Mouse (Mus musculus) heart, postnatal 0 days (tissue): ENCODE results near the gene Birc7. TPM values are rescaled to one million over a fixed set of nuclear protein-coding genes. Genes with fewer than 3 reads are reported as not detected.

Experiments
- ATAC-seq: fragments of 200-750 bp; cut with Nextera tagmentation; 2 replicates; pipeline ENCODE4 v1.8.0; 2017; ENCODE audit warnings: low read depth, moderate number of reproducible peaks, moderate library complexity; ENCODE audit not compliant: insufficient read depth
- DNase-seq: peaks from one replicate; pipeline ENCODE4 v3.0.0-alpha.2; 2016; ENCODE audit warnings: low spot score
- H3K27ac ChIP-seq: fragments of 300-500 bp; sonication (generic); 2 replicates; pipeline ENCODE4 v1.5.1; 2014; ENCODE audit warnings: low read depth, mild to moderate bottlenecking
- H3K27me3 ChIP-seq: fragments of 300-500 bp; sonication (generic); 2 replicates; pipeline ENCODE4 v1.6.1; 2014; ENCODE audit warnings: low read length, mixed read lengths; ENCODE audit not compliant: control insufficient read depth, insufficient read depth
- H3K36me3 ChIP-seq: fragments of 300-500 bp; sonication (generic); replicated peaks from 2 replicates; pipeline ENCODE4 v1.6.1; 2014; ENCODE audit warnings: low read length, mixed read lengths; ENCODE audit not compliant: control insufficient read depth, insufficient read depth
- H3K4me1 ChIP-seq: fragments of 300-500 bp; sonication (generic); 2 replicates; pipeline ENCODE4 v1.6.1; 2014; ENCODE audit warnings: antibody characterized with exemption; ENCODE audit not compliant: control insufficient read depth, insufficient read depth
- H3K4me2 ChIP-seq: fragments of 300-500 bp; sonication (generic); 2 replicates; pipeline ENCODE4 v1.6.1; 2014; ENCODE audit warnings: low read depth, mild to moderate bottlenecking, low read length, moderate library complexity
- H3K4me3 ChIP-seq: fragments of 300-500 bp; sonication (generic); 2 replicates; pipeline ENCODE4 v1.5.1; 2014; ENCODE audit warnings: low read depth, low read length
- H3K9ac ChIP-seq: fragments of 300-500 bp; sonication (generic); replicated peaks from 2 replicates; pipeline ENCODE4 v1.6.1; 2014; ENCODE audit warnings: low read depth, low read length, mixed read lengths
- H3K9me3 ChIP-seq: fragments of 300-500 bp; sonication (generic); replicated peaks from 2 replicates; pipeline ENCODE4 v1.6.1; 2016; ENCODE audit warnings: low read length; ENCODE audit not compliant: control insufficient read depth
- CTCF ChIP-seq: IDR thresholded peaks from 2 replicates; pipeline ENCODE4 v1.5.1; 2016; ENCODE audit warnings: antibody characterized with exemption, control low read depth, low read depth
- EP300 ChIP-seq: IDR thresholded peaks from 2 replicates; pipeline ENCODE4 v1.6.1; 2016; ENCODE audit warnings: antibody characterized with exemption, low read depth
- WGBS: fragments of 180-500 bp; shearing (Covaris S2); extraction: QIAGEN DNeasy Blood & Tissue Kit; methylation state at CpG from one replicate; pipeline ENCODE4 v1.1.7; 2014; 5-methylcytosine and 5-hydroxymethylcytosine counted together
- polyA plus RNA-seq: library from polyadenylated mRNA; unstranded; fragments of >200 nt; fragmentation: Nextera tagmentation; extraction: Ambion mirVana; gene quantifications from 2 replicates; pipeline ENCODE4 v1.2.1, GENCODE M21; 2015
- total RNA-seq: library from RNA; depleted of rRNA; stranded (reverse); fragments of >200 nt; gene quantifications from 2 replicates; pipeline ENCODE4 v1.2.3, GENCODE M21; 2014; ENCODE audit warnings: low replicate concordance

Birc7 gene
- total and polyA plus RNA-seq, 2 experiments from 2014 or later: 0.10 to 0.84 TPM

DNA sequence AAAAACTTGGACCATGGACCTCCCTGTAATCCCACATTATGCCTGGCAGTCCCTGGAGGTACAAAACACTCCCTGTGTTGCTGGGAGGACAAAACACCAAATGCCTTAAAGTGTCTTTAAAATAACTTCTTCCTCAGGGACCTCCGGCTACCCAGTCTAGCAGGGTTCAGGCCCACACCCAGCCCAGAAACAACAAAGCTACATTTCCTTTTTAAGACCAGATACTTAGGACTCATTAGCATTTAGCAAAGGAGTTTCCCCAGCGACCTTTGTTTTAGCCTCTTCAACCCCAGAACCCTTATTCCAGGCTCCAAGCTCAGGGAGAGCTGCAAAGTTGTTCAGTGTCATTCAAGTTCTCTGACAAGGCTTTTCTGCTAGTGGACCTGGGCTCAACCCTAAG is 24.8 kb downstream of the Birc7 start:
- H3K4me1 ChIP-seq: no peaks in the 10 kb centered on the region; the same call in none of the 2 replicates
- no peak overlapping the region for H3K9ac ChIP-seq
- H3K4me2 ChIP-seq: peak overlapping the region; percentile 88
- no peak overlapping the region for H3K27ac ChIP-seq
- no peak for DNase-seq
- H3K27me3 ChIP-seq: peaks cover 10% of the 10 kb centered on the region
- H3K36me3 ChIP-seq: no peaks in the 10 kb centered on the region
- no peak for TF ChIP-seq CTCF
- no peak for TF ChIP-seq EP300
- ATAC-seq: no peak
- 45% methylated on average over 2 of the region's 2 CpGs for WGBS
- peak overlapping the region; percentile 53; the same call in 1 of the 2 replicates for H3K4me3 ChIP-seq
- no peaks in the 10 kb centered on the region for H3K9me3 ChIP-seq

DNA sequence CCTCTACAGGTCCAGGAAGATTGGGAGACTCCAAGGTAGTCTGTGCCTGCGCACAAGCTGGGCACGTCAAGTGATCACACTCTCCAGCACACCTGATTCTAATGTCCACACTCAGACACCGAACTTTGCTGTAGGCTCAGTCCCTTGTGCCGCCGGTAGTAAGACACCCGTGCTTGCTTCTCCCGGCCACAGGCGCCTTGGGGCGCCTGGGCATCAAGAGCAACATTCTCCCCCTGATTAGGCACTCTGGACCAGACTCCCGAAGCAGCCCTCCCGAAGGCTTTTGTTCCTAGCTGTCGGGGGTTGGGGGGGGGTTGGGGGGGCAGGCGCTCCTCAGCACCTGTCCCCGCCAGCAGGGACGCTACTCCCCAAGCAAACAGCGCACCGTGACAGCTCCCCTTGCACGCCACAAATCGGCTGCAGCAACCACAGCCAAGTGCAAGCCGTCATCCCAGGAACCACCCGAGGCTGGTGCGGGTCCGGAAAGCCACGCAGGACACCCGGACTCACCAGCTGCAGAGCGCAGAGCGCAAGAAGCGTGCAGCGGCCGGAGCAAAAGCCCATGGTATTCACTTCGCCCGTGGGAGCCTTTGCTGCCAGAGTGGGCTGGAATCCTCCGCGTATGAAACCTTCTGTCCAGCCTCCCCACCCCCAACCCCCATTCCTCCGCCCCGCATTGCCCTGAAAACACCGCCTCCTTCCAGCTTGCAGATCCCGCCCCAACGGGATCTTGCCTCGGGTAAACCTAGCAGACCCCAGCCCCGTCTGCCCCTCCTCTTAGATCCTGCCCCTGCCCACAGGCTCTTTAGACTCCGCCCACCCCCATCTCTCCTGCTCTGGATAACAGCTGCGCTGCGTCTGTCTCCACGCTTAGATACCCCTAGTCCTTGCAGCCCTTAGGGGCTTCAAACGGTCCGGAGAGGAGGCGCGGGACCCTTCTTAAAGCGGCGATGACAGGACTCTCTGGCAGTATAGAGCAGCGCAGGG is 25.5 kb downstream of the Birc7 start, which contains the start of gene Nkain4:
TSS of gene Nkain4 (minus strand) at position 639 of the 987 bp plus-strand sequence.
- 2% methylated on average over 52 of the region's 52 CpGs for WGBS
- Histone ChIP-seq H3K4me3 (peak within 1 kb of the TSS; percentile 53), H3K9me3 (no peaks in the 10 kb centered on the region), H3K27ac (peak within 1 kb of the TSS; percentile 56; the same call in 1 of the 2 replicates), H3K9ac (peak within 1 kb of the TSS; percentile 14; the same call in 1 of the 2 replicates), H3K36me3 (no peaks in the 10 kb centered on the region), H3K4me1 (no peaks in the 10 kb centered on the region; the same call in none of the 2 replicates), H3K27me3 (peaks cover 10% of the 10 kb centered on the region), H3K4me2 (peak within 1 kb of the TSS; percentile 88)
- DNase-seq: peak; percentile 49
- ATAC-seq: peak; percentile 73
- no peak for TF ChIP-seq EP300

DNA sequence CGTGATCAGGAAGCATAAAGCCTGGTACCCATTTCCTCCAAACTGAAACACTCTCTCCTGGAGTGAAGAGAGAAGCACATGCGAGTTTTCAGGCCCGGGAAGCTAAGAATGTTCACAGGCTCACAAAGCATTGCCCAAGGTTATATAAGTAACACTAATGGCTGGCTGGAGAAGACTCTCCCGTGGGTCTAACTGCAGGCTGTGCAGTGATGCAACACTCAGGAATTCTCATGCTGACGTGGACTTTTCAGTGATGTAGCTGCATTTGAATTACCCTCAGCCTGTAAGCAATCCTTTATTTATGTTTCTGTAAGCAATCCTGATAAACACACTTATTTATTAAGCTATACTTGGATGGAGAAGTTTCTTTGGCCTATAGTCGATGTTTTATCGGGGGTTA is 30.8 kb downstream of the Birc7 start:
- Histone ChIP-seq H3K4me1 (peaks cover 4% of the 10 kb centered on the region; the same call in 1 of the 2 replicates), H3K36me3 (no peaks in the 10 kb centered on the region), H3K9ac (no peak overlapping the region), H3K9me3 (no peaks in the 10 kb centered on the region), H3K4me3 (no peak overlapping the region), H3K27me3 (peaks cover 11% of the 10 kb centered on the region), H3K27ac (no peak overlapping the region), H3K4me2 (no peak overlapping the region)
- DNase-seq: no peak
- TF ChIP-seq CTCF (no peak), EP300 (no peak)
- 65% methylated on average over 7 of the region's 7 CpGs for WGBS
- no peak for ATAC-seq

DNA sequence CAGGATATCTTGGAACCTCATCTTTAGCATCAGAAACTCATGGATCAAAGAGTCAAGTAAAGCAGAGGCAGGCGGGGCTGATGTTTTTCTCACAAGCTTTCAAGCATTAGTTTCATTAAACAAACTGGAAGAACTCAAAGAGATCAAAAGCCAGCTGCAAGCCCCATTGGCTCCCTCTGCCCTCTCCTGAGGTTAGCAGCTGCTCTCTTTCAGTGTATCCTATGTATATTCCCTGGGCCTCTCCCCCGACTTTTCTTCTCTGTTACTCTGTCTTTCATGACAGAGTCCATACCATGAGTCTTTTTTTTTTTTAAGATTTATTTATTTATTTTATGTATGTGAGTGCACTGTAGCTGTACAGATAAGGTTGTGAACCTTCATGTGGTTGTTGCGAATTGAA is 31.4 kb downstream of the Birc7 start:
- 69% methylated on average over 3 of the region's 3 CpGs for WGBS
- Histone ChIP-seq H3K4me1 (peaks cover 4% of the 10 kb centered on the region; the same call in 1 of the 2 replicates), H3K9me3 (no peaks in the 10 kb centered on the region), H3K27me3 (peaks cover 11% of the 10 kb centered on the region), H3K4me2 (no peak overlapping the region), H3K27ac (no peak overlapping the region), H3K9ac (no peak overlapping the region), H3K4me3 (no peak overlapping the region), H3K36me3 (no peaks in the 10 kb centered on the region)
- ATAC-seq (no peak), DNase-seq (no peak)
- TF ChIP-seq EP300 (no peak), CTCF (no peak)

DNA sequence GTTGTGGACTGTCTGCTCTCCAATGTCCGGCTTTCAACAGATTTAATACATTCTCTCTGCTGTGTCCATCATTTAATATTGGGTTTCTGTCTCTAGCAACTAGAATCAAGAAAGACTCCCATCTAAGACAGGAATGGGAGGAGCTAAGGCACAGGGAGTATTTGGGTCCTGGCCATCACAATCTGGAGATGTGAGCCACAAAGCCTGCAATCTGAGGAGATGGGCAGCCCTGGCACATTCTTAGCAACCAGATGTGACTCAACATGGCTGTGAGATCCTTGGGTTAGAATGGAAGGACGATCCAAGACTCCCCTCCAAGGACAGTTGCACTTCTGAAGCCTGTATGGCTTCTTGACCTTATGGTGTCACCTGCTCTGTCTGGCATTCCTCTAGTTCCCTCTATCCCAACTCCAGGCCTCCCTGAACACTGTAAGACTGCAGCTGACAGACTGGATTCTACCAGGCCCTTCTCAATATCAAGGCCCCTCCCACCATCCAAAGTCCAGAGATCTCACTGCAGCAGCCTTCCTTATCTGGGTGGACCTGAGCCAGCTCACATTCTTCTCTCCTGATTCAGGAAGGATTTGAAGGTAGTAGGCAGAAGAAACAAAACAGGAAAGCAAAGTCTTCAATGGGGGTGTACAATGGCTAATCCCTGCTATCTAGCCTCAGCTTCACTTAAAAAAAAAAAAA is 33.9 kb downstream of the Birc7 start:
- Histone ChIP-seq H3K9ac (no peak overlapping the region), H3K27me3 (0 out of 2 replicates have a peak, but pooled peaks cover 5% of the 10 kb centered on the region), H3K9me3 (no peaks in the 10 kb centered on the region), H3K36me3 (no peaks in the 10 kb centered on the region), H3K4me3 (no peak overlapping the region), H3K4me1 (peaks cover 8% of the 10 kb centered on the region; the same call in 1 of the 2 replicates), H3K27ac (no peak overlapping the region), H3K4me2 (no peak overlapping the region)
- DNase-seq: no peak
- TF ChIP-seq EP300 (no peak), CTCF (no peak)
- 49% methylated on average over 2 of the region's 2 CpGs for WGBS
- ATAC-seq: no peak
